Mouse (Mus musculus) brain, embryonic 14.5 days (tissue): ENCODE results near the gene Pum1. TPM values are rescaled to one million over a fixed set of nuclear protein-coding genes. Genes with fewer than 3 reads are reported as not detected.
A peak's percentile ranks its signal among the peaks of the same experiment; 100 is the strongest.

ENCODE experiments used
- DNase-seq: peaks from one replicate; pipeline ENCODE4 v3.0.0-alpha.2; 2011; ENCODE audit warnings: low read depth
- CTCF ChIP-seq: fragments of 200-500 bp; IDR thresholded peaks from 2 replicates; pipeline ENCODE4 v1.5.1; 2012; ENCODE audit warnings: inconsistent platforms, mild to moderate bottlenecking, moderate library complexity, borderline replicate concordance; ENCODE audit not compliant: insufficient read depth, insufficient read length; ENCODE audit errors: extremely low read depth
- POLR2A ChIP-seq: fragments of 200-500 bp; IDR thresholded peaks from 2 replicates; pipeline ENCODE4 v1.6.1; 2012; ENCODE audit warnings: mild to moderate bottlenecking, inconsistent platforms, borderline replicate concordance; ENCODE audit not compliant: poor library complexity, insufficient read depth, insufficient read length, severe bottlenecking; ENCODE audit errors: extremely low read depth
- polyA plus RNA-seq: library from polyadenylated mRNA; depleted of rRNA; stranded (reverse); fragments of >200 nt; gene quantifications from 2 replicates; pipeline ENCODE4 v1.2.3, GENCODE M21; 2012; rRNA removed

Pum1 gene
- polyA plus RNA-seq, 1 experiment, result 106 TPM

GRCm38 (mm10) chr4:130814742-130815330, 151.7 kb downstream of the Pum1 start:
- TF ChIP-seq CTCF (no peak), POLR2A (no peak)
- peak; percentile 97 for DNase-seq

GRCm38 (mm10) chr4:130815860-130816259, 152.7 kb downstream of the Pum1 start:
- no peak for TF ChIP-seq CTCF
- no peak for TF ChIP-seq POLR2A
- DNase-seq, result peak; percentile 63

- TF ChIP-seq POLR2A (no peak), CTCF (no peak)
- no peak for DNase-seq
Measured at GRCm38 (mm10) chr4:130819806-130820205, 156.7 kb downstream of the Pum1 start.

- no peak for TF ChIP-seq POLR2A
- TF ChIP-seq CTCF, result no peak
- DNase-seq, result no peak
Measured at GRCm38 (mm10) chr4:130820594-130821255, 157.6 kb downstream of the Pum1 start.

- DNase-seq, result peak; percentile 68
- no peak for TF ChIP-seq CTCF
- TF ChIP-seq POLR2A, result no peak
Measured at GRCm38 (mm10) chr4:130828851-130829673, 165.9 kb downstream of the Pum1 start.

Other genes with a start within 250 kb of the Pum1 start
- gene Nkain1, start 89.1 kb upstream of the Pum1 start, polyA plus RNA-seq, result 203 and 210 TPM in 2 replicates
- 137 and 275 TPM in 2 replicates for gene Sdc3, start 129.2 kb downstream of the Pum1 start, polyA plus RNA-seq
- 22.6 and 26.5 TPM in 2 replicates for gene Laptm5, start 249.8 kb downstream of the Pum1 start, polyA plus RNA-seq